Mouse (Mus musculus) cerebellum, postnatal 10 days (tissue): ENCODE results near the gene Slmap.
A peak's percentile ranks its signal among the peaks of the same experiment; 100 is the strongest.
"Not testable (repeated sequence)": the region's sequence is repeated elsewhere in the genome, so short reads cannot be mapped to it uniquely, and the experiment has no call there.

Experiments used
- DNase-seq, 2 experiments: peaks; one replicate each; pipeline ENCODE4 v3.0.0; 2021; ENCODE audit warnings: mixed read lengths in 2 of 2

Slmap gene

DNA sequence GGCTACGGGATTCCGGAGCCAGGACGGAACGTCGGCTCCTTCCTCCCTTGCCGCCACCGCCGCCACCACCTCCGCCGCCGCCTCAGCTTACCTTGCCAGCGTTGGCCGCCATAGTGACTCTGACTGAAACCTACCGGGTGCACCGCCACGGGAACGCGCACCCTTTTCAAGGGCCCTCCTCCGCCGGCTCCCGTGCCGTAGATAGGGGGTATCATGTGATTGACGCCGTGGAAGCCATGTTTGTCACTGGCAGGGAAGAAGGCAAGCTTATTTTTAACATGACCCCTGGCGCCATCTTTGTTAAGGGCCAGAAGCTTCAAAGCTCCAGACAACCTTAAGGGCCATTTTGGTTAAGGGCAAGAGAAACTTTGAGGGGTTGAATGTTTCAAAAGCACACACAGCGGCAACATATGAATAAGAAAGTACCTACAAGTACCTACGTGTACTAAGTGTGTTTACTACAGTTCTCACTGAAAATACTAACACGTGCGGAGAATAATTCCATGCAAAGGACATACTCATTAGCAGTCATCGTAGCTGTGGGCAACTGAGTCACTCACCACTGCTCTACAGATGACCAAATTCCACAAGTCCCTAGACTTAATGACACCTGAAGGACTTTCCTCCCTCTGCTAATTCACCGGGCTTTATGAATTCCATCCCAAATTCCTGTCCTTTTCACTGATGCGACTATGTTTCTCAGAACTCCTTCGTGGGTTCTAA is at the start of gene Slmap:
TSS of gene Slmap (minus strand) at position 175 of the 723 bp plus-strand sequence.
- DNase-seq, result peak; percentile 99 to 100

- DNase-seq, result no peak
Measured at GRCm38 (mm10) chr14:26583645-26584044, 48.9 kb upstream of the Slmap start.

GRCm38 (mm10) chr14:26579346-26580343 is 44.9 kb upstream of the Slmap start:
- DNase-seq, result peak; percentile 92 to 95

GRCm38 (mm10) chr14:26578791-26579191 is 44.1 kb upstream of the Slmap start:
- peak in 1 of 2 experiments; percentile 5 for DNase-seq

DNA sequence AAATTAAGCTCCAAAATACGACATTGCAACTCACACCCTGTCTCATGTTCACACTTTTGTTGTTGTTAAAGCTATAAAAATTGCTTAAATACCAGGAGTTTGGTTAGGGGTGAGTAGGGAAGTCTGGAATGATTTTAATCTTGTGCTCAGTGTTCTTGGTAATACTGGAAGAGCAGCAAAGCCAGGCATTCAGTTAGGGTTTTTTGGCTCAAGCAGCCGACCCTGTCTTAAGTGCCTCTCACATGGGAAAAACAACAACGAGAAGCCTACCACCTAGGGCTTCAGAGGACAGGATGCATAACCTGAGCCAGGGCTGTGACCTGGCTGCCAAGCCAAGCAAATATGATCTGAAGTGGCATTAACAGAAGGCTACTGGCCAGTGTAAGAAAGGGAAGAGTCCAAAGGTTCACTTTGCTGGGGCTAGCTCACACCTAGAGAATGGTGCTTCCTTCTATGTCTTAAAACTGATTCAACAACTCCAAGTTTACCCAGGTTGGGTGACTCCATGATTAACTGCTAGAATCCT is 41.6 kb upstream of the Slmap start:
- DNase-seq, result no peak

- not testable (repeated sequence) for DNase-seq
Measured at GRCm38 (mm10) chr14:26573556-26573955, 38.8 kb upstream of the Slmap start, which contains the start of gene Dennd6a. Dennd6a (plus strand) TSS chr14:26573856.

DNA sequence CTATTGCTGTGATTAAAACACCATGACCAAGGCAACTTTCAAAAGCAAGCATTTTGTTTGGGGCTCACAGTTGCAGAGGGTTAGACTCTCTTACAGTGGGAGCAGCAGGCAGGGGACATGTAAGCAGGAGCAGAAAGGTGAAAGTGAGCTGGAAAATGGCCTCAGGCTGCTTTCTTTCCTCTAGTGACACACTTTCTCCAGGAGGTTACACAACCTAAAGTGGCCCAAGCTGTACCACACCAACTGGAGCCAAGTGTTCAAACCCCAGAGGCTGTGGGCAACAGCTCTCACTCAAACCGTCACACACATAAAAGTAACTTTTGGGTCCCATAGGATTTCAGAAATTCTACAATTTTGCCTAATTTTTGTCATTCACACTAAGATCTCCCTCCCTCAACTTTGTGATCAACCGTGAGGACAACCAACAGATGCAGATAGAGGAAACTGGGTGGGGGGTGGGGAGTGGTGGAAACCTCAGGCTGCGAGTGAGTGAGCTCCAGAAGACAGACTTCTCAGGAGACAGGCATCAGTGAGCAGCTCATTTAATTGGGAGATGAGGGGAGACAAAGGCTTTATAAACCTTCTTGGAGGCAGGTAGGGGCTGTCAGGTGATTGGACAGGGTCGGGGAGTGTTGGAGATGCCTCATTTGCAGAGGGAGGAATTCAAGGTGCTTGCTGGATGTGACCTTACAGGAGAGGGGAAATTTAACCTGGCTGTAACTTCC is 37.4 kb upstream of the Slmap start:
- no peak for DNase-seq

GRCm38 (mm10) chr14:26569880-26570279 is 35.1 kb upstream of the Slmap start:
- peak in 1 of 2 experiments; percentile 16 for DNase-seq

DNA sequence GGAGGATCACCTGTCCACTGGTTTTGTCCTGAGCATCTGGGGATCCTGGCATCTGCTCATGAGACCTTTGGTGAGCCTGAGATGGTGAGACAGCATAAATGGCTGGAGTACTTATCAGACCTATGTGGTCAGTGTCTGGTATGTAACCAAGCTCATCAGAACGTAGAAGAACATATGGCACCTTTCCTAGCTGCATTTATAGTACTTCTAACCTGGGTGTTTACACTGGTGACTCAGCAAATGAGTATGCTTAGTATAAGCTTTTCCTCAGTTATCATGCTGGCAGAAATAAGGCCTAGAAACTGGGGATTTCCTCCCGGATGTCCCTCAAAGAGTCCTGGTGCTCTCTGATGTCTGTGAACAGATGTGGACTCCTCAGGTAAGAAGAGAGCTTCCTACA is 27.5 kb upstream of the Slmap start:
- no peak for DNase-seq

GRCm38 (mm10) chr14:26558536-26558935 is 23.8 kb upstream of the Slmap start:
- DNase-seq, result no peak

DNA sequence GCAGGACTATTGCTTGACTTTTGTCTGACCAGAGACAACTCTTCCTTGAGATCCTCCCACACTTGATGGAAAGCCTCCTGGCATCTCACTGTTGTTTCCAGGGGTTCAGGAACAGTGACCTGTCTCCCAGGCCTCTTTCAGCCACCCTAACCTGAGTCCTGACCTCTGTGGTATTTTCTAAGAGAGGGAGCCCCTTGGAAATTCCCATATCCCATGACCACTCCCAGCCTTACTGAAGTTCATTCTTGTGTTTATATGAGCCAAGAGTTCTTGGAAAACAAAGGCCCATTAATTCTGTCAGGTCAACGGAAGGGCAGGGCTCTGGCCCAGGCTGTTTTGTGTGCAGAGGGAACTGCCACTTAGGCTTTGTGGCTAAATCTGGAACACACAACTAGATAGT is 22.9 kb upstream of the Slmap start:
- DNase-seq, result no peak

GRCm38 (mm10) chr14:26552853-26553252 is 18.1 kb upstream of the Slmap start:
- no peak for DNase-seq

DNA sequence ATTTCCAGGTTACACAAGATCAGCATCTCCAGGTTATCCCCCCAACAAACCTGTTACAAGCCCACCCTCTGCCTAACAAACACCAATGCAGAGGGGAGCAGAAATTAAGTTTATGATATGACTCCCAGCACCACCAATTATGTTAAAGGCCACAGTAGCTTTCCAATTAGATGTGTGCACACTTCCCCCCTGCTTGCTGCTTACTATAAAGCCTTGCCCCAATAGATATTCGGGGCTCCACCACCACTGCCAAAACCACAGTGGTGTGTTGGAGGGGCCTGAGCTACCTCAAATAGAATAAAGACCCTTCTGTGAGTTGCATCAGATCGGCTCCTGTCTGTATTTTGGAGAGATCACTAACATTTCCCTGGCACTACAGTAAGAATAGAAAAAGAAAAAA is 17.7 kb upstream of the Slmap start:
- no peak for DNase-seq

DNA sequence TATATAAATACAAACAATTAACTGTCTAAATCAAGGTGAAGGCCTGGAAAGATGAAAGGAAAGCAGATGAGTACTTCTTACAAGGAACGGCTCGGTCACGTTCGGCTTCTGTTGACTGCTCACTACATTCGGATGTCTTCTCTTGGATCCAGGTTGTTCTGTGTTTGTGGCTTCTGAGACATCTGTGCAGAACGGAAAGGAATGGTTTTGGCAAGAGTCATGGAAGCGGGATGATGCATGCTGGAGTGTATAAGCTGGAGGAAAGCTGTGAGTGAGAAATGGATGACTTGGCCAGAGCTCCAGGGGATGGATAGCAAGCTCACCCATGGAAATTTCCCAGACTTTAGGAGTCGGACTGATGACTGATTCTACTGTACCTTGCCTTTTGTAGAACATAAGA is 16.0 kb upstream of the Slmap start:
- DNase-seq, result no peak

- no peak for DNase-seq
Measured at GRCm38 (mm10) chr14:26547516-26548488, 13.1 kb upstream of the Slmap start.

DNA sequence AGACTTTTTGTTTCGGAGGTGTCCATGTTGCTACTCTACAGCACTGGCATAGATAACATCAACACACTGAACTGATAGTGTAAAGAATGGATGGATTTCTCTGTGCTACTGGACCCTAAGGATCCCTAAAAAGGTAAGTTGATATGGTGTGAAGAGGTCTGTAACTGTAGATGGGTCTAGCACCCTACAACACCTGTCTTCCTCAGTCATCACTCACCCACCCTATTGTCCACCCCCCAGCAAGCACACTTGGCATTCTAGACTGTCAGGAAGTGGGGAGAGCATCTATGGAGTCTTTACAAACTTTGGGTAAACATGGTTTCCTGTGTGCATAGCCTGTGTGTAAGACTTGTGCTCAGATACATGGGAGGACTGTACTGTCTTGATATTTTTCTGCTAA is 7.4 kb upstream of the Slmap start:
- no peak for DNase-seq

DNA sequence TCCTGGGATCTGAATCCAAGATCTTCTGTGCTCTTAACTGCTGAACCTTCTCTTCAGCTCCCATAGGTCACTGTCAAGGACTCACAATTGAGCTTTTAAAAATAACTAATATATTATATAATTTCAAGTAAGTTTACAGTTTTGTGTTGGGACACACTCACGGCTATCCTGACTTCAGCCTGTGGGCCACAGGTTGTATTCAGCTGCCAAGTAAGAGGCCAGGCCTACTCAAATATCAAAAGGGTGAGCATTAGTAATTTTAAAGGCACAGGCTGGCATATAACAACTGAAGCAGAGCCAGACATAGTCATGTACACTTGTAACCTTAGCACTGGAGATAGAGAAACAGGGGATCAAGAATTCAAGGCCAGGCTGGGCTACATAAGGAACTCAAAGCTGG is 5.8 kb upstream of the Slmap start:
- DNase-seq, result no peak

GRCm38 (mm10) chr14:26539241-26539640 is 4.5 kb upstream of the Slmap start:
- no peak for DNase-seq

DNA sequence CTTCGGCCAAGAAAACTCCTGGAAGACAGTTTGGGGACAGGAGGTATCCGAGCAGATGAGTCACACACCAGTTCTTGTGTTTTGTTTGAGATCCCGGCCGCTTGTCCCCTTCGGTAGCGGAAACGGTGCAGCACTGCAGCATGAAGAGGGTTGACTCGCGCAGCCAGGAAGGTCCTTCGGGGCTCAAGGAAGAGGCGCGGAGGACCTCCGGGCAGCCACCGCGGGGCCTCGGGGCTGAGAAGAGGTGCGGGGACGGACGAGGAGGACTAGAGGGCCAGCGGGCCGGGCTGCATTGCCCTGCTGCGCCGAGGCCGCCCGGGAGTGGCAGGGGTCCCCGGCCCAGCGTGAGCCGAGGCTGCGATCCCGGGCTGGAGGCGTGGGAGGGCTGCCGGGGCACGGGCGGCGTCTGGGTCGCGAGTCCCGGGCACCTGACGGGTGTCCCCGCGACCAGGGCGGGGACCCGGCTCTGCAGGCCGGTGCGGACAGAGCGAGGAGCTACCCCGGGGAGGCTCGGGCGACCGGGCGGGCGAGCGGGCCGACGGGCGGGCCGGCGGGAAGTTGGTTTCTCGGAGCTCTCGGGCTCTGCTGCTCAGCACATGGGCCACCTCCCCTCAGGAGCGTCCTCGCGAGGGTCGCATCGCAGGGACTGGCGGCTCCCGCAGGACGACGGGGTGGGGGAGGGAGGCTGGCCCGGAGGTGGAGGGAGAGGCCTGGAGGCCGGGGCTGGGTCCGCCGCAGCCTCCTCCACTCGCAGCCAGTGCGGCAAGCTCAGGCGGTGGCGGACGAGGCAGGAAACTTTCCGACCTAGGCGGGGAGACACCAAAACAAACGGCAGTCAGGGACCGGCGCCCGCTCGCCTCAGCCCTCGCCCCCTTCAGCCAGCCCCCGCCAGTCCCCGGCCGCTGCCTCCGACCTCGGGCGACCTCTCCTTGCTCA is 642 bp downstream of the Slmap start:
- peak; percentile 79 to 81 for DNase-seq

GRCm38 (mm10) chr14:26533267-26533666 is 1.5 kb downstream of the Slmap start:
- peak; percentile 43 to 45 for DNase-seq
